Mouse (Mus musculus) adrenal gland (tissue): ENCODE data around the gene Pten.
"Not testable (repeated sequence)": the region's sequence is repeated elsewhere in the genome, so short reads cannot be mapped to it uniquely, and the experiment has no call there.

Experiments
- intact Hi-C: fragments of 180-260 bp; cut with DNase I; formaldehyde crosslinking; loops from one replicate; pipeline ENCODE4 v1.15.1; 2025

The Pten gene

DNA sequence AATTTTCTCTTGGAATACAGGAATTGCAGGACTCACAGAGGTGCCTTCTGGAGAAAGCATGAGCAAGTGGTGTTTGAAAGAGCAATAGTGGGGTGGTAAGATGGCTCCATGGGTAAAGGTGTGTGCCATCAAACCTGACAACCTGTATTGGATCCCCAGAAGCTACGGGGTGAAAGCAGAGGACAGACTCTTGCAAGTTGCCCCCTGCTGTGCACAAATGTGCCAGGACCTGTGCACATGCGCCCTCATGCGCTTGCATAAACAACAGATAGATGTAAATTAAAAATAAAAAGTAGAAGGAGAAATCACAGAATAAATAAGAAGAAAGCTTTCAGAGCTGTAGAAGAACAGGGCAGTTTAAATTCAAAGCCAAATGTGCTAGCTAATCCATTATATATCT is 3.9 kb upstream of the Pten start:
- intact Hi-C loops = no loop called here

DNA sequence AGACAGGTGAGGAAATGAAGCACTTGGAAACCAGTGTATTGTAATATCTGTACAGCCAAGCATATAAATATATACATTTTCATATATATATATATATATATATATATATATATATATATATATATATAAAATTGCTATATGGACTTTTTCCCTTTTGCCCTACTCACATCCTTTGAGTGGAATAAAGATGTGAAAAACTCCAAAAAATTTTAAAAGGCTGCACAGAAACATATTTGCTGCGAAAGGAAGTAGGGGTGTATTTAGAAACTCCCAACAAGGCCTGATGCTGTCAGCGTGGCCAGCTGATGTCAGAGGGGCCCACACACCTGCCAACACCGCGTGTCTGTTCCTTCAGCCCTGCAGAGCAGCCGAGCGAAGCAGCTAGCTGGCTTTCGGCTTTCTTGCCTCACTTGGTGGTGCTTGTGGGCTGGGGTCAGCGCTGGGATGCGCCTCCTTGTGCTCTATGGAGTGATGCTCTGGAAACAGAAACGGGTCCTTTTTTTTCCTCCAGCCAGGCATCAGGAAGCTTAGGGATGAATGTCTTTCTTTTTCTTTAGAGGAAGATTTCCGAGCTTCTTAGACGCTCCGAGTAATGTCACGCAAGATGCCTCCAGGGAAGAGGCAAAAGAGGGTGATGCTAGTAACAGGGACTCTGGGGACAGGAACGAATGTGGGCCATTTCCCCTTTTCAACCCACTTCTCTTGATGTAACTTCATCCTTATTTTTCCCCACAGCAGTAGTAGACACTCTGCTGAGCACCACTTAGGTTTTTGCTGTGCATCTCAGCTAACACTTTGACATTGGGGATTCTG is 2.9 kb upstream of the Pten start:
- intact Hi-C loops = no loop called here

DNA sequence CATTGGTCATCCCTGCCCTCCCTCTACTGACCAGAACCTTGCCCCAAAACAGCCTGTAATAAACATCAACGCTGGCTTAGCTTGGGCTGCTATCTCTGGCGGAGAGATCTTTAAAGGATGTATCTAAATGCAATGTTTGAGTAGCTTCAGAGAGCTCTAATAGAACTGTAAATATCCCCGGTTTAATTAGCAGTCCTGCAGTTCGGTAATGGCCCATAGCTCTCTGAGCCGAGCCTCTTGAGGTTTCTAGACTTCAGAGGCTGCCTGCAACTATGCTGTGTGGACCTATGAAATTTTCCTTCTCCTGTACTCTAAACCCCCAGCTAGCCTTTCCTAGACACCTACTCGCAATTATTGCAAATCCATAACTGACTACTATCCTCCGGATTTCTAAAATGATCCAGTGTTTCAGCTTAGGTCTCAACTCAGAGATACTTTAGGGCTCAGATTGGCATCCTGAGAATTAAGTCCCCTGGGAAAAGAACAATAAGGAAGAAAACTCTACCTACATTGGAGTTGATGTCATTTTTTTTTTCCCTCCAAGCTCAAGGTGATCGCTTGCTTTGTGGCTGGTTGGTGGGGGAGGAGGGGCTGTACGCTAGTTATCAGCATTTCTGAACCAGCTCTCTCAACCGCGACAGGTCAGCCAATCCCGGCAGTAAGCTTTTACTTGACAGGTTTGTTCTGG is 2.0 kb upstream of the Pten start:
- intact Hi-C loops = loop anchor here (5.0 kb wide), 3 partner anchors 42 to 197 kb away; no protein-coding TSS in a partner anchor

DNA sequence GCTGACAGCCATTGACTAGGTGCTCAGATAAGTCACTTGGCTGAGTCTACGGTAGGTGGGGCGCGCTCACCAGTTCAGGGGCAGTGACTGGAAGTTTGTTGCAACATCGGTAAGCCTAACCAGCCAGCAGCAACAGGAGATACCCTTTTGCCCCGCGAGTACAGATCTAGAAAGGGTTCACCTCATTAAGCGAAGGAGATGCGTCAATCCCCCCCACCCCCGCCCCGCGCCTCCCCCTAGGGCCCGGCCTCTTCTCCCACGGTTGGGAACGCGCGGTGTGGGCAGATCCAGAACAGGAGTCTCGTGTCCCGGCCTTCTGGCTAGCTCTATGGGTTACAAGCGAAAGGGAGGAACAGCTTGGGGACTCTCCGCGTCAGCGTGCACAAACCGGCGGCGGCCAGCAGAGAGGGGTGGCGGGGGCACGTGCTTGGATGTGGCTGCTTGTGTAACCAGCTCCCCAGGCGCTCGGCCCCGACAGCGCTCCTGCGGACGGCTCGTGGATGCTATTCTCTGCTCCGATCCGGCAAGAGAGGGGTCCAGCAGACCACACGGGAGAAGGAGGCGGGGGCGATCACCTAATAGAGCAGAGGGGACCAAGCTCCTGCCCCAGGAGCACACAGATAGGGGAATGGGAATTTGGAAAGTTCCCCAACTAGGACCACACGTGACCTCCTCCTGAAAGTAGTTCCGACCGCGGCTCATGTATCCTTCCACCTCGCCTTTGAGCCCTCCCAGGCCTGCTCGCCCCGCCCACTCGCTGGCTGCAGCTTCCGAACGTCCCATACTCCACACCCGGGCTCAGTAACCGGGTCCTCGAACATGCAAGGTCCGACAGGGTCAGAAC is 1.3 kb upstream of the Pten start:
- intact Hi-C loops = loop anchor here (2.0 to 5.0 kb wide), 4 partner anchors 41 to 471 kb away; no protein-coding TSS in a partner anchor

DNA sequence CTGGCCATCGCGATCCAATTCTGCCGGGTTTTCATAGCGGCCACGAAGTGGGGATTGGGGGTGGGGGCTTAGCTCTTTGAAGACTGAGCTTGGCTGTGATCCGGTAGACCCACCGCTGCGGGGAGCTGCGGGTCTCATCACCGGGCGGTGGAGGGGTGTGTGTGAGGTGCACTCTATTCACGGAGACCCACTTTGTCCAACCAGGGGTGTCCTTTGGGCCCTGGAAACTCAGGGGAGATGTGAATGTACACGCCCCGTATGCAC is 729 bp upstream of the Pten start:
- intact Hi-C loops = loop anchor here (2.0 to 5.0 kb wide), 4 partner anchors 41 to 470 kb away; no protein-coding TSS in a partner anchor

DNA sequence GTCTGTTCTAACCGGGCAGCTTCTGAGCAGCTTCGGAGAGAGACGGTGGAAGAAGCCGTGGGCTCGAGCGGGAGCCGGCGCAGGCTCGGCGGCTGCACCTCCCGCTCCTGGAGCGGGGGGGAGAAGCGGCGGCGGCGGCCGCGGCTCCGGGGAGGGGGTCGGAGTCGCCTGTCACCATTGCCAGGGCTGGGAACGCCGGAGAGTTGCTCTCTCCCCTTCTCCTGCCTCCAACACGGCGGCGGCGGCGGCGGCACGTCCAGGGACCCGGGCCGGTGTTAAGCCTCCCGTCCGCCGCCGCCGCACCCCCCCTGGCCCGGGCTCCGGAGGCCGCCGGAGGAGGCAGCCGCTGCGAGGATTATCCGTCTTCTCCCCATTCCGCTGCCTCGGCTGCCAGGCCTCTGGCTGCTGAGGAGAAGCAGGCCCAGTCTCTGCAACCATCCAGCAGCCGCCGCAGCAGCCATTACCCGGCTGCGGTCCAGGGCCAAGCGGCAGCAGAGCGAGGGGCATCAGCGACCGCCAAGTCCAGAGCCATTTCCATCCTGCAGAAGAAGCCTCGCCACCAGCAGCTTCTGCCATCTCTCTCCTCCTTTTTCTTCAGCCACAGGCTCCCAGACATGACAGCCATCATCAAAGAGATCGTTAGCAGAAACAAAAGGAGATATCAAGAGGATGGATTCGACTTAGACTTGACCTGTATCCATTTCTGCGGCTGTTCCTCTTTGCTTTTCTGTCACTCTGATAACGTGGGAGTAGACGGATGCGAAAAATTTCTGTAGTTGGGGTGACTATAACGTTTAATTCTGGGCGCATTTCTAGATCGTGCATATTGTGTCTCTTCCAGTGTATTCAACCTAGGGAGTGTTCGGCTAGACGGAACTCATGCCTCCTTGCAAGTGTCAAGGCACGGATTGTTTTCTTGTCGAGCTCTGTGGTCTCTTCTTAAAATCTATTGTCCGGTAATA is 815 bp downstream of the Pten start:
- intact Hi-C loops = loop anchor here (2.0 to 5.0 kb wide), 4 partner anchors 39 to 469 kb away; no protein-coding TSS in a partner anchor

DNA sequence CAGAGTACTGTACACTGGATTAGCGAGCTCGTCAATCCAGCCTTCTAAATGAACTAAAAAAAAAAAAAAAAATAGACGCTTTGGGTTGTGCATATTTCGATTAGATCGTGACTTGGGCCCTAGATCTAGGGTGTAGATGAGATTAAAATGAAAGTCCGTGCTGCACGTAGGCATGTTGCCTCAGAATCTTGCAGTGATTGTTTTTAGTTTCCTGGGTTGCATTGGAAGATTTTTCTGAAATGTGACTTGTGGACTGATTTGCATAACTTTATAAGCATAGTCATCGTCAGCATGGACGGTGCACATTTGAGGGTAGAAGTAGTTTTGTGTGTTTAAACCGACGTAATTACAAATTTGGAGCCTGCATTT is 1.5 kb downstream of the Pten start:
- intact Hi-C loops = loop anchor here (5.0 kb wide), 3 partner anchors 39 to 194 kb away; no protein-coding TSS in a partner anchor

DNA sequence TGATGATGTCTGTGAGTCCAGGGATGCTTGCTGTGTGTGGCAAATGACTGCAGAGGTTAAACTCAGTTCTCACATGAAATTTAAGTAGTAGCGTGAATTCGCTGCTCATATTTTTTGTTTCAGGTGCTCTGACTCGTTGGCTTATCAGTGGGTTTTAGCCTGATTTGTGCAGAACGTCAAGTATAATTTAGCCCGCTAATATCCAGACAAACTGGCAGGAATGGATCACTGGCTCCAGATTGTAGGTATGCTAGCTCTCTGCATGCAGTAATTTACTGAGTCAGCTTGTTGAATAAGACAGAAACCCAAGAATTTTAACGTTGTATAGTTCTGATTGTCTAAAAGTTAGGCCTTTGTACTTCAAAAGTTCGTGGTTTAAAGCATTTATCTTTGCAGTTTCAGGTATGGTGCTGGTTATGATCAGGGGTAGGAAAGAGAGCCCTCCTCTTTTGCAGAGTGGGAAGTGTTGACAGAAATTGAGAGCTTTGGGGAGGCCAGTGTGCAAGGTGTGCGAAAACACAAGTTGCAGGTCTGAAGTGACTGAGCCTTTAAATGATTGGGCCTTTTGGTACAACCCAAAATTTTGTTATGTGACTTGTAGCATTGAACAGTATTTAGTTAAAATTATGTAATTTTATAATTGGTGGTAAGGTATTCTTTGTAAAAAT is 2.2 kb downstream of the Pten start:
- intact Hi-C loops = loop anchor here (5.0 kb wide), 3 partner anchors 38 to 193 kb away; no protein-coding TSS in a partner anchor

DNA sequence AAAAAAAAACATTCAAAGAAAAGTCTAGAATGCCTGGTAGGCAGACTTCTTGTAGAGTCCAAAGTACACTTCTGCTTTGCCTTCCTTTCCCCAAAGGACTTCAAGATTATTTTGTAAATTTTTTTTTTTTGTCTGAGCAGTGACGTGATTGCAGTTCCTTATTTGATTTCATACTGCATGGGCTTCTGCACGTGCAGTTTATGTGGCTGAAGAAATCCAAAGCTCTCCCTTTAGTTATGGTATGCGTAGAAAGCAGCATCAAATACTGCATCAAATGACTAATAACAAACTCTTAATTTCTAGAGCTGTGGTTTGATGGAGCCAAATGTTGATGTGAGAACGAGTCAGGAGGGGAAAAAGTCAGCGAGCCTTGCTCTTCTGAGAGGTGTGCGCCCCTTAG is 3.2 kb downstream of the Pten start:
- intact Hi-C loops = no loop called here

DNA sequence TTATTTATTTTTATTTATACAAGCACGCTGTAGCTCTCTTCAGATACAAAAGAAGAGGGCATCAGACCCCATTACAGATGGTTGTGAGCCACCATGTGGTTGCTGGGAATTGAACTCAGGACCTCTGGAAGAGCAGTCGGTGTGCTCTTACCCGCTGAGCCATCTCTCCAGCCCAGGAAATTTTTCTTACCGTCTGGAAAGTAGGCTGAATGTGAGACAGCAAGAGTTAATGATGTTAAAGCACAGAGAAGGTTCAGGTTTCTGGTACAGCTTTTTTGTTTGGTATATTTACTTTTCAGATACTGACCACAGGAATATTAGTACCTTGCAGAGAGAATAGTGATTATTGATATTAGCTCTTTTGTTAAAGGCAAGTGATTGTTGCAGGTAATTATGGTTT is 3.9 kb downstream of the Pten start:
- intact Hi-C loops = no loop called here

DNA sequence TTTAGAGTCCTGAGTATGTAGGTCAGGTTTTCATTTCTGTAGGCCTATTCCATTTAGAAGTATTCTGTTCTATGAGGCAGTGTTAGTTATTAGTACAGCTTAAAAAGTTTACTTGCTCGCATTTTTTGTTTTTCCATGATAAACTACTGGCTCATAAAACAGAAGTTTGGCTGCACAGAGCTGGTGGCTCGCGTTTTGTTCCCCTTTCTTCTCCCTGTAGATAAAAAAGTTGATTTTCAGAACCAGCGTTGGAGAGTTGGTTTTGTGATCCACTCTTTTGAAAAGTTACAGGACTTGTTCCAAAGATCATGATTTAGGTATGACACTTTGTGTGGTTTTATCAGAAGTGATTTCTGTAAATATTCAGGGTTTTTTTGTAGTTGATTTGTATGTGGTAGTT is 5.2 kb downstream of the Pten start:
- intact Hi-C loops = no loop called here

DNA sequence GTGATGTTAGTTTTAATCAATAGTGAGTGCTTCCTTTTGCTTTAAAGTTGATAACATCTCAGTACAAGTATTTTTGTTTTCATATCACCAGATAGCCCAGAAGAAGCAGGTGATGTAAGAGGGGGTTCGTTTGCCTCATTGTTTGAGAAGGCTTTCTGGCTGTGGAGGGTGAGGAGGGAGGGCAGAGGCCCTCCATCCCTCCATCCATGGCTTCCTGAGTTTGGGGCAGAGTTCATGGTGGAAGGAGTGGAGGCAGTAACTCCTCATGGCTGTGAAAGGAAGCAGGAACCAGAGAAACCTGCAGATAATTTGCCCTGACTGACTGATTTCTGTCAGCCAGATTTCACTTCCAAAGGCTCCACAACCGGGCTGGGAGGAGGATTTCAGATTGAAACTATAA is 21.1 kb downstream of the Pten start:
- intact Hi-C loops = no loop called here

DNA sequence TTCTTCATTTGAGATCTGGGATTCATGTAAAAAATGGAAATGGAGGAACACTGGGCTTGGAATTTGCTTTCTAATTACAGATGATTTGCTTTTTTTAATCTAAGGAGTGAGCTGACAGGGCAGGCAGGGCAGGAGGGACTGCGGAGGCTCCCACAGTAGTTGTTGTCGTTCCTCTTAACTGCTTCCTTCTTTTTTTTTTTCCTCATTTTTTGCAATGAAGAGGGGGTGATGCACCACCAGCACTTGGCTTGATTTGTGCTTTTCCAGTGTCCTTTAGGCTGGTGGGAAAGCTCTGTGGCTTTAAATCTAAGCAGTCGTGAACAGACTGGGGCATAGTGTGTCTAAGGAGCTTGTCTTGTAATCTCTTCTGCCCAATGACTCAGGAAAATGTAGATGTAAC is 21.8 kb downstream of the Pten start:
- intact Hi-C loops = no loop called here

DNA sequence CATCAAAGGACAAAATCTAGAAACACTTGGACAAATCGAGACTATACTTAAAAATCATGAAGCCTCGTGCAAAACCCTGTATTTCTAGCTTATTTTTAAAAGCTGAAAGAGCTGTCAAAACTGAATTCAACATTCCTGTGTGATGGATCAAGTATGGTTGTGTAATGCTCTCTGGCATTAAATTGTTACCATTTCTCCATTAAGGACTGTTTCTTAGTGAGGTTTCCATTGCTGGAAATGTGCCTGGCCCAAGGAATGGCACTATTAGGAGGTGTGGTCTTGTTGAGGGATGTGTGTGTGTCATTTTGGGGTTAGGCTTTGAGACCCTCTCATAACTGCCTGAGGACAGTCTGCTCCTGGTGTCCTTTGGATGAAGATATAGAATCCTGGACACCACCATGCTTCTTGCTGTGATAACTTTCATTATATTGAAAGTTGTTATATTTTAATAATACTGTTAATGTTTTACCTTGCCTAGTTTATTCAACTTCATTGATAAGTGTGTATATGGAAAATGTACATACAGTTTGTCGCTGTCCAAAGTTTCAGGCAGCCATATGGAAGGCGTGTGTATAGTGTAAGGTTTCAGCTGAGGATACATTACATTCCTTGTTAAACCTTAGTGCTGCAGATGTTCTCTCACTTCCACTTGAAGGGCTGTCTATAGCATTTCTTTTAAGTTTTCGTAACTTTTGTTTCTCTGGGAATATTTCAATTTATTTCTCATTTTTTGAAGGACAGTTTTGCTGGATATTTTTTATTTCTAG is 24.2 kb downstream of the Pten start:
- intact Hi-C loops = no loop called here

DNA sequence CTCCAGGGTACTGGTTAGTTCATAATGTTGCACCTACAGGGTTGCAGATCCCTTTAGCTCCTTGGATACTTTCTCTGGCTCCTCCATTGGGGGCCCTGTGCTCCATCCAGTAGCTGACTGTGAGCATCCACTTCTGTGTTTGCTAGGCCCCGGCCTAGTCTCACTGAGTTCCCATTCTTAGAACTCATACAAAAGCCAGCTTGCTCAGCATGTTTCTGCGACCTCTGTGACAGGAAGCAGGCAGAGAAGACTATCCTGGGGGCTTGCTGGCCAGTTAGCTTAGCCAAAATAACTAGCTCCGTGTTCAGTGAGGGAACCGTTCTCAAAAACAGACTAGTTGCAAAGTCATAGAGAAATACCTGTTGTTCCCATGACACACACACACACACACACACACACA is 30.1 kb downstream of the Pten start:
- intact Hi-C loops = not testable (repeated sequence)

DNA sequence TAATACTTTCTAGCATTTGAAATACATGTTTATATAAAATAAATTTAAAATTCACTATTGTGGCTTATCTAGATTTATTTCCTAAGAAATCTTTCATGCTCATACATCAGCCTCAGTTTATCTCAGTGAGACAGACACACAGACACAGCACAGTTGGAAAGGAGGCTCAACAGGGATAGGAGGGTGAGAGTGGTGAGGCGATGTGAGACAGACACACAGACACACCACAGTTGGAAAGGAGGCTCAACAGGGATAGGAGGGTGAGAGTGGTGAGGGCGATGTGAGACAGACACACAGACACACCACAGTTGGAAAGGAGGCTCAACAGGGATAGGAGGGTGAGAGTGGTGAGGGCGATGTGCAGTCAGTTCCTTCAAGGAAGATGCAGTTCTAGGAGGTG is 30.7 kb downstream of the Pten start:
- intact Hi-C loops = not testable (repeated sequence)

DNA sequence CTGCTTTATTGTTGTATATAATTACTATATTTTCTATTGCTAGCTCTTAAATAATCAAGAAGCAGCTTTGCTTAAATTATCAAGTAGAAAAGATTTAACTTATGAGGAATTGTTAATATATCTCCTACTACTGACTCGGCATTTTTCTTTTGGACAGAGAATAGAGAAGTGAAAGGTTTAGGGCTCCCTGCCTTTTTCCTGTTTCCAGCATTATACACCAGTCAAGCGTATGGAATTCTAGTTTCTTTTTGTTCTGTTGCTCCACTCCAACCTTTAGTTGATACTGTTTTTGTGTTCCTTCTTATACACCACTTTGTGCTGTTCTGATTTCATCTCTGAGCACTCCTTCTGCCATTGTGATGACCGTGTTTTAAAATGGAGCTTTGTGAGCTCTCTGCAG is 32.2 kb downstream of the Pten start:
- intact Hi-C loops = no loop called here

DNA sequence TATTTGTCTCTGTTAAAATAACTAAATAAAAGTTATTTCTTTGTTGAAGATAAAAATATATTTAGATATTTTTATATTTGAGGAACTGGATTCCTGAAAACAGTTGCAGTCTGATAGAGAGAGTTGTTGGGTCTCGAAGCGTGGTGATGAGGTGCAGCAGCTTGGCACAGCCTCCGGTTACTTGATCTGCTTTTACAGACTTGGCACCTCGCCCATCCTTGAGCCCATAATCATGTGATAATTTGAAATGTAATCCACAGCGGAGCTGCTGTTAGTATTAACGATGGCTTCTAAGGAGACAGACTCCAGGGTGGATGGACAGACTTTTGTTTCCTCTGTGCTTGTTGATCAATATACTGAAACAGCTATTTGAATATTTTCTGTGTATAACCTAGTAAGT is 35.3 kb downstream of the Pten start:
- intact Hi-C loops = no loop called here

DNA sequence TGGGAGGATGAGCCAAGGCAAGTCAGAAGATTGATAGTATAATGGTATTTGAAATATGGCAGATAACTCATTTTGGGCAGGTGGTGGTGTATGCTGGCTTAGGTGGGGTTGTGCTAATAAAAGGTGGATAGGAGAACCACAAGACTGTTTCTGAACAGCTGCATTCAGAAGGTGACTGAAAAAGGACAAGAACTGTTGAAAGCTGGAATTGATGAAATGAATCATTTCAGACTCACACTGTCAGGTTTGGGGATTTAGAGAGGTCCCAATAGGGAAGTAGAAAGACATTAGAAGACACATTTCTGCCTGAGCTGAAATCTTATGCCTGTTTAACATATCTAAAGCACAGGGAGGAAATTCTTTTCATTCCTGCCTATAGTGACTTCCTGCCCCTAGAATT is 36.6 kb downstream of the Pten start:
- intact Hi-C loops = no loop called here
